Mouse (Mus musculus): ENCODE results near the gene Tor3a.

Gene Tor3a

DNA sequence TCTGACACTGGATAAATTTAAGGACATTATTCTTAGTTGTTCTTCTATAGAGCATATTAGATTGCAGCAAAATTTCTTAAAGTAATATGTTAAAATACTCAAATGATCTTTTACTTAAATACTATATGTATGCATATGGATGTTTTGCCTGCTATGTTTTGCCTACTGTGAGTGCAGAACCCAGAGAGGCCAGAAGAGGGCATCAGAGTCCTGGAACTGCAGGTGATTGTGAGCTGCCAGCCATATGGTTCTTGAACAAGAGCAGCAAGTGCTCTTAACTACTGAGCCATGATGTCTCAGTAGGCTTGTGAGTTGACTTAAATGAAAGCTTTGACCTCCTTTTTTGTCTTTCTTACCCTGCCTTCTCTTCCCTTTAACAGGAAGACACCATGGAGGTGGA is 43.2 kb downstream of the Tor3a start:
- DNase-seq = no peak

DNA sequence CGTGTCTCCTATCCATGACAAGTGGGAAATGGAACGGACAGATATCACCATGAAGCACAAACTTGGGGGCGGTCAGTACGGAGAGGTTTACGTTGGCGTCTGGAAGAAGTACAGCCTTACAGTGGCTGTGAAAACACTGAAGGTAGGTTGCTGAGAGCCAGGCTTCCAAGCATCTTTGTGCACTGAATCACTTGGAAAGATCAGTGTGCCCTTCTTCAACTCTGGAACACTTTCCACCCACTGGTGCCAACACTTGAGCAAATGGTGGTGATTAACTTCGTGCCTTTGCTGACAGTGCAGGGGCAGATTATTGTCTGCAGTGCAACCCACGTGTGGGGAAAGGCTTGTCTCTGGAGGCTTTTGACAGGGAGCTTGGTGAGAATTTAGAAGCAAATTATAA is 44.2 kb downstream of the Tor3a start:
- no peak for DNase-seq

DNA sequence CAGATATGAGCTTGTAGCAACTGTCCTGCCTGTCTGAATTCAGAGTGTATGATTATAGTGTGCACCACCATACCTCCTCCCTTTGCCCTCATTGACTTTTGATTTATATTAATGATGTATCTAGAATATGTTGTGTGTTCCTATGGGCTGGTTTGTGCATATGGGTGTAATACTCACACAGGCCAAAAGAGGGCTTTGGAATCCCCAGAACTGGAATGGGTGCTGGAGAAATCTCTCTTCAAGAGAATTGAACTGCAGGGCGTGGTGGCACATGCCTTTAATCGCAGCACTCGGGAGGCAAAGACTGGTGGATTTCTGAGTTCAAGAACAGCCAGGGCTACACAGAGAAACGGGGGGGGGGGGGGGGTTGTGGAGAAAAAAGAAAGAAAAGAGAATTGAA is 47.4 kb downstream of the Tor3a start:
- DNase-seq = no peak

DNA sequence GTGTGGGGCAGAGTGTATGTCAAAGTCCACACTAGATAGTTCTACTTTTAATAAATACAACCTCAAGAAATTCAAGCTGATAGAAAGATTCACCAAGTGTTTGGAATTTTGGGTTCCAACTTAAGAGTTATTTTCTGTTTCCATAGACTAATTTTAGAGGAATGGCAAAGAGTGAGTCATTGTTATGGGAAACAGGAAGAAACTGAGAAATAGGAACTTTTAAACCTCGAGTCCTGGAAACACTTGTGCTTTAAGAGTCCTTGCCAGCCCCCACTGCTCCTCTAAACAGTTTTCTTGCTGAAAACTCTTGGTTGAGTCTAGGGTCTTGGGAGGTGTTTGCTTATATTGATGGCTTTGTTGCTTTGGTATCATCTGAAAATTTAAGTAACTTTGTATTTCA is 49.9 kb downstream of the Tor3a start:
- DNase-seq = no peak

DNA sequence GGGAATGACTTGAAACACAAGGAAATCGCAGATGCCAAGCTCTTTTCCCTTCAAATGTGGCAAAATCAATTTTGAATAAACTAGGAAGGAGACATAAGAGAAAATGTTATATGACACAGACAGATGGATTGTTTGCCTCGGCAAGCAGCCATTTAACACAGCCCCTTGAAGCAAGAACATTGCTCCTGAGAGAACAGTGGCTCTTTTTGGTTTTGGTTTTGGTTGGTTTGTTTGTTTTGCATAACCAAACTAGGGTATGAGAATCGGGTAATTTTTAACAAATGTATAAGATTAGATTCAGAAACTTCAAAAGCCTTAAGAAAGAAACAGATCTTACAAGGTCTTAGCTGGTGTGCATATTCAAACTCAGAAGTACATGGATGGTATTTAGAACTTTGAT is 53.2 kb downstream of the Tor3a start:
- no peak for DNase-seq

DNA sequence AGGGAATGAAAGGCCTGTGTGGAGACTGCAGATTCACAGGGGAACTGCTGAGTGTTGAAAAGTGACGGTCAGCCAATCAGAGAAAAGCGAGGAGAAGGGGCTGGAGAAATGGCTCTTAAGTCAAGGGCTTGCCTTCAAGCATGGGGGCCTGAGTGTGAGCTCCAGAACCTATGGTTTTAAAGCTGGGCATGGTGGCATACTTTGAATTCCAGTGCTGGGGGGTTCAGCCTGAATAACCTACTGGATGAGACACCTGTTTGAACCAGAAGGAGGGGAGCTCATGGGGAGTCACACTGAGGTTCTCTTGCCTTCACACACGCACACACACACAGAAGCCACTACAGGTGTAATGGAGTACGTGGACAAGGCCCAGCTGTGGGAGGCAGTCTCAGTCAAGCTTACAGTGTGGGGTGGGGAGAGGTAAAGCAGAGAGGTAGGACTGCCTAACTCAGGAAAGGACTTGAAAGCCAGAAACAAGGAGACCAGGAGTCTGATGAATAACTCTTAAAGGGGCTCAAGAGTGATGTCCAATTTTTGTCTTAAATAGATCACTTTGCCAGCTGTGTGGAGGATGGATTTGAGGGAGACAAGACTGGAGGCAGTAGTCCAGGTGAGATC is 53.8 kb downstream of the Tor3a start:
- DNase-seq = no peak

DNA sequence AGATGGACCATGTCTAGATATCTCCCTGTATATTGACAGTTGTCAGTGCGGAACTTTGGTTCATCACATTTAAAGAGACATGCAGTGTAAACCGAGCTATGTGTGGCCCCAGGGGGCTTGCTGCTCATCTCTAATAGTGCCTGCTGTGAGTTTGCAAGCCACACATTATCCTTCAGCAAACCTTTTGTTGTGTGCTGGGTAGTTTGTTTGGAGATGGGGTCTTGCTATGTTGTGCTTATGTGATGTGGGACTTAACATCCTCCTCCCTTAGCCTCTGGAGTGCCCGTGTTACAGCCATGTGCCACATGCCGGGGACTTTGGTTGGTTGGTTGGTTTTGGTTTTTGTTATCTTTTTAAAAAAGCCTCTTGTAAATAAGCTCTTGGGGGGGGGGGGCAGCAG is 56.3 kb downstream of the Tor3a start:
- no peak for DNase-seq

DNA sequence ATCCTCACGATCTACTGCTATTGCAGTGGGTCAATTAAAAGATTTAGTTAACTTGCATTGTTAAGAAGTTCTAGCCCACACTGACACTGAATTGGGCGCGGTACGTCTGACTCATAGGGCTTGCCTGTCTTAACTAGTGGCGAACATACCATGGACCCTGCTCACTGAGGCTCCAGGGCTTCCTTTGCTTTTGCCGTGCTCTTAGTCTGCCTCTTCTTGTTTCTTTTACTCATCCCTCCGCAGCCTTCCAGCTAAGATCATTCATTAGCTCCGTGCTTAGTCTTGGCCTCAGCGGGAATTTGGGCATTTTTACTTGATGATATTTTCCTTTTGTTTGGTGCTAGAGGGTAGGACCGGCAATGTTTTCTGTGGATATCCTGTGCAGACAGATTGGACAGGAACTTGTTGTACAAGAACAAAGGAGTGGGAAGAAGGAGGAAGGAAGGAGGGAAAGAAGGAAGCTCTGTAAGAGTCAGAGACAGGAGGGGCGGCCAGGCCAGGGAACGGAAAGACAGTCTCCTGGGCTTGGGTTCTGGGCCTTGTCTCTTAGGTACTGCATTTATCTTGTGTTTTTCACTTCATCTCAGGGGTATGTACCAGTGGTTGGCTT is 57.1 kb downstream of the Tor3a start:
- no peak for DNase-seq

DNA sequence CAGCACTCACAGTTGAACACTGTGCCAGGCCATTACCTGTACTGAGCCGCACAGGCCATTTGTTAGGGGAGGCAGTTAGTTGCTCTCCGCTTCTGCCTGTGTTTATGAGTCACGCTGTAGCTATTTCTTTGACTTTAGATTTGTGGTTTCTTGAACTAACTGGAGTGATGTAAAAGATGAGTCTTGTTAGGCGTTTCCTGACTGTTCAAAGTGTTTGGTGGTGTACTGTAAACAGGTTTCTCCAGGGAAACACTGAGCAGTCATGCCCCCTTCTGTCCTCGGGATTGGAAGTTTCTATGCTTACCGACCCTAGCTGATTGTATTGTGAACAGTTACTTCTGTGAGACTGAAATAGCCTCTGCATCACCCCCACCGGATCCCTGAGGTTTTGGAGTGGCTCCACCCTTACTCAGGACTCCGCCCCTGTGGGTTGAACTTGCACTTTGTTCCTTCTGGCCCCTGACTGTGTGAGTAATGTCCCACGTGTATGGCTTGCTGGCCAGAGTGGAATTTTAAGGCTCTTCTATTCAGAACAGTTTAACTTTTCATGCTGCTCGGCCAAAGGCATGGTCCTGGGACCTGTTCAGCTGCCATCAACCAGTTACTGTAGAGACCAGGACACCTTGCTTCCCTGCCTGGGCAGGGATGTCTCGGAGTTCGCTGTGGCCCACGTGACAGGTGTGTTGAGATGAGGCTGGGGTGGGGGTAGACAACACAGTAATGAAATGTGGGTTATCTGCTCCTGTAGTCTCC is 58.6 kb downstream of the Tor3a start:
- DNase-seq = peak; percentile 88

DNA sequence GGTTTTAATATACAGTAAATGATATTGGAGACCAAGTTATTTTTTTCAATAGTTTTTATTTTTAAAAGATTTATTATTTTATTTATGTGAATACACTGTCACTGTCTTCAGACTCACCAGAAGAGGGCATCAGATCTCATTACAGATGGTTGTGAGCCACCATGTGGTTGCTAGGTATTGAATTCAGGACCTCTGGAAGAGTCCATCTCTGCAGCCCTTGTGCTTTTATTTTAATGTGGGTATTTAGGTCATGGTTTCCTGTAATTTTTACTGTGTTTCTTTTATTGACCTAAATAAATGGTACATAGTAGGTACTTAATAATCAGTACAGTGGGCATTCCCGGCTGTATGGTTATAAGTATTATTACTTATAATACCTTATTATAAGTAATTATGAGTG is 59.4 kb downstream of the Tor3a start:
- DNase-seq = no peak

DNA sequence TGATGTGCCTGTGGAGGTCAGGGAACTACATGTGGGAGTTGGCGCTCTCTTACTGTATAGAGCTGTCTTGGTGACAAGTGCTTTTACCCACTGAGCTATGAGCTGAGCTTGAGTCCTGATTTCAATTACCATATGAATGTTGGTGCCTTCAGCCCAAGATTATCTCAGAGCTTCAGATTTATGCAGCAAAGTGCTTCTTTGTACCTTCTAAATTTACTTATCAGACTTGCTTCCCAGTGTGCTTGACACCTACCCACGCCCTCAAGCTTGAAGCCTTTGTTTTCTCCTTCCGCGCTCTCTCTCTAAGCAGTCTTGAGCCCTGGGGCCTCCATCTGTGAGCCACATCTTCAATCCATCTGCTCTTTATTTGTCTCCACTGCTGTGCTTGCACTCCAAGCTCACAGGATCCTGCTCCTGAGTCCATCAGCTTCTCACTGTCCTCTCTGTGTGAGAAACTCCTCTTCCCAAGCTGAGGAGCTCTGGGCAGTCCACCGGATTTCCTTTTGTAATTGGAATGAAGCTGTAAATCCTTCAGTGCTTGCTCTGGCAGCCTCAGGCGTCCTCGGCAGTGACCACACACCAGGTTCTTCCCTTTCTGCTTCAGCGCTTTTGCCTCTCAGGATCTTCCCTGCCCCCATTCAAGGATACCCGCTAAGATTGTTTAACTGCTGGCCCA is 60.2 kb downstream of the Tor3a start:
- peak; percentile 55 for DNase-seq

DNA sequence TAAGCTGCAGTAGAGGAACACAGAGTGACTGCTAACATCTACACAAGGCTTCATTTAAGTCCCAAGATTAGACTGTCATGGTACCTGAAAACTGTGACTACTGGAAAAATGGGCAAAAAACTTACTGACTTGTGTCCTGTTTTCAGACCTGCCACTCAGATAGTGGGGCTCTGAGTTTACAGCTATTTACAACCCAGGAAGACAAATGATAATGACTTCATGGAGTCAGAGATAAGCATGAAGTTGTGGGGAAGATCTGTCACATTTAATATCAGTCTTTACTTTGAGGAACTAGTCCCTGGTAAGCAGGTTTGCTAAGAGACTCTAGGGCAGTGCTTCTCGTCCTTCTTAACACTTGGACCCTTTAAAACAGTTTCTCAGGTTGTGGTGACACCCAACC is 63.9 kb downstream of the Tor3a start:
- DNase-seq = no peak

DNA sequence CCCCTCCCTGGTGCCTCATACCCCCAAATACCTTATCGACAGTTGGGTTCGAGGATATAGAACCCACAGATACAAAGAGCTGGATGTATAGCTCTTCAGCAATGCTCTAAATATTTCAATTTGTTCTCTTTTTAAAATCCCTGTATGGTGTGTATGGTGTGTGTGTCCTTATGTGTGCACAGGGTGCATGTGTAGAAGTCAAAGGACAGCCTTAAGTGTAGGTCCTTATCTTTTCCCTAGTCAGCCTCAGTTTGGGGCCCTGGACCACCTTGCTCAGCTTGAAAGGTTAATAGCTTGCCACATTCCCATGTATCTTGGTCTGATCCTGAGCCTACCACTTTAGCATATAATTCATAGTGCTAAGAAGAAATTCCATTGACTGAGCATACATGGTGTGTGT is 65.7 kb downstream of the Tor3a start:
- no peak for DNase-seq

DNA sequence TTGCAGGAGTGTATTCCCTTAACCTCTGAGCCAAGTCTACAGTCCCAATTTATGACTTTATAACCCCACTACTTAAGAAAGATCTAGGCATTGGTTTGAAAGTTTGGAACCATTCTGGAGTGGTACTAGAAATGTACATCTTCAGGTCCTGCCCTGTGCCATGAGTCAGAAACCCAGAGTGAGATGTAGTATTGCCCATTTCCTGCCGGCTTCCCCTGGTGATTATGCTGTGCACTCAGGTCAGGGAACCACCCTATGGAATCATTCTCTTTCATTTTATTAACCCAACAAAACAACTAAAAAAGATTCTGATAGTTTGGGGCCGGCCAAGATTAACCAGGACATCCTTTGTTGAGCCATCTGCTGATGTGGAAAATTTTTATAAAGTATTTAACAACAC is 68.2 kb downstream of the Tor3a start:
- no peak for DNase-seq

DNA sequence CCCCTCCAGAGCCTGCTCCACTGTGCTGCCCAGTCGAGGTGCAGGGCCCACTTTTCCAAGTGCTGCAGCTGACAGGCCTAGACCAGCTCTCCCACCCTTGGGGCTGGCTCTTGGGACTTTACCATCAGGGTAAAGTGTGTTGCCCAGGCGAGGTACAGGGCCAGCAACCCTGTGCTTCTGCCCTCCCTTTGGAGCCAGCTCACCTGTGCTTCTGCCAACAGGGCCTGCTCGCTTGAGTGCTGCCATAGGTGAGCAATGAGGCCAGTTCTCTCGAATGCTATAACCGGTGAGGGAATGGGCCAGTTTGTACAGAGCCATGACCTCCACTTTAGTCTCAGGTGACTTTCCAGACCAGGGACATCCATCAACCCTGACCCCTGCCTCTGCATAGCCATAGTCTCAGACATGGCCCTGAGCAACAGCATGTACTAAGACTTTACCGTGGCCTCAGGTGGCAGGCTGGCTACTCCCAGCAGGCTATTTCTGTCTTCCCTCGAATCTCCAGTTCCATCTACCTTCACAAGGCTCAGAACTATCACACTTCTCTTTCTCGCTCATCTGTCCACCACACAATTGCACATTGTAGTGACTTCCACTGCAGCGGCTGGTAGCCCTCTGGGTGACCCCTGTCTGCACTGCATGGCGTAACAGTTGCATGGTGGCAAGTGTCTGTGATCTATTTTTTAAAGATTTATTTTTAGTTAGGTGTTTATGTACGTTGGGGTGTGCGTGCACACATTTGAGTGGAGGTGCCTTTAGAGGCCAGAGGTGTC is 68.9 kb downstream of the Tor3a start:
- DNase-seq = peak; percentile 44

All from kidney, adult 11 months (tissue).